Mouse (Mus musculus) cerebellum, postnatal 10 days (tissue): ENCODE measurements at regions not wholly inside any gene's neighbourhood (a gene's known extent, or its start where the extent isn't known, plus 50 kb on each side); places are given as distances from the start of the nearest gene placed in this dataset.

Experiments used
- DNase-seq, 2 experiments: peaks; one replicate each; pipeline ENCODE4 v3.0.0; 2021; ENCODE audit warnings: mixed read lengths in 2 of 2

DNA sequence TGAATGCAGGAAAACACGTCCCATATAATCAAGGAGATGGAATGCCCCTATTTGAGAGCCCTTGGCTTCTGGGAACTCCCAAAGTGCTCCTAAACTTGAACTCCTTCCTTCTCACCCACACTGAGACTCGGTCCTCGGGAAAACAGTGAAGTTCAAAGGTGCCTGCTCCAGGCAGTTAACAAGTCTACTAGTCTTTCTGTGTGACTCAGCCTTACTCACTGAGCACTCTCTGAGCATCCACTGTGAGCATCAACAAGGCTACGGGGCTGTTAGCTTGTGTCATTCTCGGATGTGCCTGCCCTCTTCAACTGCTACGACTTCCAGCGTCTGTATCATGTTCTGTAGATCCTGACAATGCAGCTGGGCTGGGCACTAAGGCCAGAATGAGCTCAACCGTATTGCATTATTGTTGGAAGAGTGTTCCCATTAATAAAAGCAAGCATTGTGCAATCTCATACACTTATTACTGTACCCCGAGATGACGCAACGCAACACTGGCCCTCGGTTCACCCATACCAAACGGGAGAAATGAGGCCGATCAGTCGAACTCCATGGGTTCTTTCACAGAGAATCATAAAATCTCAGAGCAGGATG lies 96.1 kb upstream of the Egr2 start:
- DNase-seq = no peak

DNA sequence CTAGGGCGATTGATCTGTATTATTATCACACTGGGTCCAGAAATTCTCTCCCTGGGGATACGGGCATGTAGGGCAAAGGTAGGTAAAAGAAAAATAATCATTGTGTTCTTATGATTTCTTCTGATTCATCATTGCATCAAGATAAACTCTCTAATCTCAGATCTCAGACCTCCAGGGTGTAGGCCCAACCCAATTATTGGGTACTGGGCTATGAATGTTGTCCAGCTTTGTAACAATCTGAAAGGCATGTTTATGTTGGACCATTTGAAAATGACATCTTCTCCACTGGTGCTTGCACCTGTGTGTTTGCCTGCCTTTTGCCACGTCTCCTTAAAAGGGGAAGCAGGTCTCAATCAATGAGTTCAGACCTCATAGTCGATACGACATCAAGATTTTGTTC lies 95.4 kb upstream of the Egr2 start:
- DNase-seq = no peak

DNA sequence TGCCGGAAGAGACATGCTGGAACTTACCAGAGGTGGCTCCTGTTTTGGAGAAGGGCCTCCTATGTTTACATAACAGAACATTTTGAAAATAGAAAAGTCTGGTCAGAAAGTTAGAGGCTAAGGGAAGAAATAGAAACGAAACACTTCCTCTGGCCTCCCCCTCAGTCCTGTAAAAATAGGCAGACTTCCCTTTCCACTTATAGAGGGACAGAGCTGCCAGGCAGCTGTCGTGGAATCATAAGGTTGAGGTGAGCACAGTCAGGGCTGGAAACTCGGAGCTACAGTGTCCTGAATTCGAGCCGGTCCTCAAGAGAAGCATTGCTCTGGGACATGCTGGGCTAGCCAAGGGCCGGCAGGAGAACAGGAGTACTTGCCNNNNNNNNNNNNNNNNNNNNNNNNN lies 94.0 kb upstream of the Egr2 start:
- no peak for DNase-seq

DNA sequence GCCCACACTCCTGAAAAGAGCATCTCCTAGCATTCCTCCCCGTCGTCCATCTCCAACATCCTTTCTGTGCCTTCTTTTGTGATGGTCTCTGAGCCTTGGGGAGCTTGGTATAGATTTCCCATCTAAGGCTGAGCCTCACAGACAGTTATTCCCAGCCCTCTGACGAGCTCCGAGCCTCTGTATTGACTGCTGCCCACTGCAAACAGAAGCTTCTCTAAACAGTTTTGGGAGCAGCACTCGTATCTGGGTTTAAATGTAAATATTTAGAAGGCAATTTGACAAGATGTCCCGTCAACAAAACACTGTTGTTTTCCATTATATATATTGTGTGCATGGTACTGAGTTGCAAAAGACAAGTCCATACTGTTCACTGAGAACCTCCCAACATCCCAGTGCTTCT lies 86.4 kb upstream of the Egr2 start:
- DNase-seq = no peak

DNA sequence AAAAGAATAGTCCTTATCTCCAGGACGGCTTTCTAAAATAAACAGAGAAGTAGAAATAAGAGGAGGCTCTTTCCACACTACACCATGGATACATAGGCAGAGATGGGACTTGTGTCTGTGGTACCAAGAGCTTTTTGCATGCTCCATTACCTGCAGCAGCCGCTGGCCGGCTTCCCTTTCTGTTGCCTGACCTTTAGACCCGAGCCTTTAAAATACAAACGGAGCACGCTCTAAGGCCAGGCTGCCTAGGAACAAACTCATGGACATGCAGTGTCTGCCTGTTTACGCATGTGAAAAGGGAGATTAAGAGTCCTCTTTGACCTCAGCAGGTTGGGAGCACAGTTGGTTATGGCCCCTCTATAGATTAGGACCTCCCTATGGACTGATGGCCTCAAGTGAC lies 81.1 kb upstream of the Egr2 start:
- DNase-seq = no peak

DNA sequence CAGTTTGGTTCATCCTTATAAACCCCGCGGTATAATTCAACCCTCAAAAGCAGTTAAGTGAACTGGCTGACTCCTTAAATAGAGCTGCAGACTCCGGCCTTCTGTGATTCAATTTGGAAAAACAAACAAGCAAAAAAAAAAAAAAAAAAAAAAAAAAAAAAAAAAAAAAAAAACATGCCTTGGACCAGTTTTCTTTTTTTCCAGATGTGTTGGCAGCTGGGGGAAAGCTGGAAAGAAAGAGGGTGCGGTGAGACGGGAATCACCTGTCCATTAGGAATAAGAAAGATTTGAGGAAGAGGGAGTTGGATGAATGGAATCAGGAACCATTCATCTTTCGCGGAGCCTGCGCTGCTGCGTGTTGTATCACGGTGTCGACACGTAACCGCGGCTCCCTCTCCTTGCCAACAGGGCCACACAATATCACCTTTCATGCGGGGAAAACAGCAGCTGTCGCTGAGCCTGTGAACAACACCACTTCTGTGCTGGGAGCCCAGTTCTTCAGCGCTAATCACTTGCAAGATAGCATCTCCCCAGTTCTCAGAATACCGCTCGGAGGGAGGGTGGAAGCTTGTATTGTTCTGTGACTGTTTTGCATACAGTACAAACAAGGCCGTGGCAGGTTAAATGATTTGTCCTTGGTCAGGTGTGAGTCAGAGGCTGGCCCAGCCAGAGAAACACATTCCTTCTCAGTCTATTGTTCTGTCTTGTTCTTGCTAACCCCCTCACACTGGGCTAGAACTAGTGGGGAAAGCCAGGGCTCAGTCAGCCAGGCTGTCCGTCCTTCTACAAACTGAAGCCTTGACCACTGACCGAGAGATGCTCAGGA lies 76.6 kb upstream of the Egr2 start:
- DNase-seq = no peak

DNA sequence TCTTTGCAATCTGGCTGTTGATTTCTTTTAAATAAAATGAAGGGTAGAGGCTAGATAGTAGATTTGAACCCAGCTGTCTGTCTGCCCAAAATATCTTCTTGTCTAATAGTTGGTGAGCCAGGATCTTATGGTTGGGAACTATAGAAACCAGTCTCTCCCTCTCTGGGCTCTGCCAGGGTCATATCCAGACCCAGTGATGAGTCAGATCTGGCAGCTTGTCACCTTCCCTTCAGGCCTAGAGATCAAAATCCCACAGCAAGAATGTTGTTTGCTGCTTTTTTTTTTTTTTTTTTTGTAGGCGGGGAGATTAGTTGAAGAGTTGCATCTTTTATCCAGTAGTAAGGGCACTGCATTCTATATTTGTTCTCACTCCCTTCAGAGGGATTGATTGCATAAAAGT lies 74.0 kb upstream of the Egr2 start:
- DNase-seq = no peak

DNA sequence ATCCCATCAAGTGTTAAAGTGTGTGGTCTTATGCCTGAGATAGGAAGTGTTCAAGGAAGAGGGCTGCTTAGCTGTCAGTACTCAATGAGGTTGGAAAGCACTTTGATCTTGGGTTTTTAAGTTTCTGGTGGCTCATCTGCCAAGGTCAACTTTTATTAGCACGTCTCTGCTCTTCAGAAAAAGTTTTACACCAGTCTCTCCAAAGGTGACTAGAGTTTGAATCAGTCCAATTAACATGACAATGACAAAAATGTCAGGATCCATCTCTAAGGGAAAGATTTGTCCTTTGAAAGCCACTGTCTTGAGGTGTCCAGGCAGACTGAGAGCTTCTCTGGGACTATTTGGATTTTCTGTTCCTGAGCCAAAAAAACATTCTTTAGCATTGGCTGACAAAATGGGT lies 73.4 kb upstream of the Egr2 start:
- no peak for DNase-seq

DNA sequence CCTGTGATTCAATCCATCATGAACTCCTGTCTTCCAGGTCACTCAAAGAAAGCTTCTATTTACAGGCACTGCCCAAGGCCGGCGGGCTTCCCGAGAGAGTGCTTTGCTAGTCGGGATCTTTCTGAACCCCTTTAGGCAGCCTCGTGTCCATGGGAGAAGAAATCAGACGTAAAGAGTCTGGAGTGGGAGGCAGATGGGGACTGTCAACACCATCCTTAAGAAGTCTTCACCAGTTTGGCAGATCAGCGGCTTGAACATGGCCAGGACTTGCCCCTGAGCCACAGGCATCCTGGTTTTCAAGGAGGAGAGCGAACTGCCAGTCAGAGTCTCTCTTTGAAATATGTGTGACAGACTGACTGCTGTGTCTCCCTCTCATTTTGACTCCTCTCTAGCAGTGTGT lies 66.6 kb upstream of the Egr2 start:
- peak; percentile 8 to 12 for DNase-seq

DNA sequence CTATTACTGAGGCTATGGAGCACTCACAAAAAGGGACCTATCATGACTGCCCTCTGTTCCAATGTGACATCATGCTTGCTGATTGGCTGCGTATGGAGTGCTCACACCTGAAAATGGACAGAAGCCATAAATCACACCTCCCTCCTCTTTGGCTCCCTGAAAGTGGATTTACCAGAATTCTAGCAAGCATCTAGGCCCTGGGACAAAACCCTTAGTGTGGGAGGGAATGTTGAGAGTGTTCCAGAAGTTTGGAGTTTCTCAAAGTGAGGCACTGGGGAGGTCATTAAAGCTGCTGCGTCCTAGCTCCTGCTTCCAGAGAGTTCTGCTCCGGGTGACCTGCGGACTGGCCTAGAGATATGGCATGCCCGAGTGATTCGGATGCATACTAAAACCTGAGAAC lies 62.3 kb upstream of the Egr2 start:
- no peak for DNase-seq

DNA sequence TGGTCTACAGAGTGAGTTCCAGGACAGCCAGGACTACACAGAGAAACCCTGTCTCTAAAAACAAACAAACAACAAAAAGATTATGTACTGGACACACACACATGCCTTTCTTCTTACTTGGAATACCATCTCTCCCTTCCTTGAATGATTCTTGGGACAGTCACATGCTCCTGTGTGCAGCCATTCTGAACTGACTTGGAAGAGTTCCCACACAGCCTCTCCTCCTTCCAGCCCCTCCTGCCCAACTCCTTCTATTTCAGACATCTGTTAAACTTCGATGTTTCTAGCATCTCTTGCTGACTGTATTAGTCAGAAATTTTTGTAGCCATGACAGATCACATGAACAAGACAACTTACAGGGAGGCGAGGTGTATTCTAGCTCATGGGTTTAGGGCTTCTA lies 60.9 kb upstream of the Egr2 start:
- peak in 1 of 2 experiments; percentile 11 for DNase-seq

DNA sequence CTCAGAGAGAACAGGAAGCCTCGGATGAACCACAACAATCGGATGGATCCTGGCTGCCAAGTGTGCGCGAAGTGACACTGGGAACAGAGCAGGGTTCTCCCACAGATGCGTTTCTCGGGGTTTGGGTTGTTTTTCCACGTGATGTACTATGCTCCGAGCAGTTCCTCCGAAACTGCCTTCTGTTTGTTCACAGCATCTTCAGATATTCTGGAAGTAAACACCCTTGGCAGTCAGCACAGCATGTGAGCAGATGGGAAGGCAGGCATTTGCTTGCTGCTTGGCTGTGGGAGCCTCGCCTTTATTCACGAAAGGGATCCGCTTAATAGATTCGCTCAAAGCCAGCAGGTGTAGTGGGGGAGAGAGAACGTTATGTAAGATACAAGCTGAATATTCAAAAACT lies 53.0 kb upstream of the Egr2 start:
- peak; percentile 49 to 57 for DNase-seq

DNA sequence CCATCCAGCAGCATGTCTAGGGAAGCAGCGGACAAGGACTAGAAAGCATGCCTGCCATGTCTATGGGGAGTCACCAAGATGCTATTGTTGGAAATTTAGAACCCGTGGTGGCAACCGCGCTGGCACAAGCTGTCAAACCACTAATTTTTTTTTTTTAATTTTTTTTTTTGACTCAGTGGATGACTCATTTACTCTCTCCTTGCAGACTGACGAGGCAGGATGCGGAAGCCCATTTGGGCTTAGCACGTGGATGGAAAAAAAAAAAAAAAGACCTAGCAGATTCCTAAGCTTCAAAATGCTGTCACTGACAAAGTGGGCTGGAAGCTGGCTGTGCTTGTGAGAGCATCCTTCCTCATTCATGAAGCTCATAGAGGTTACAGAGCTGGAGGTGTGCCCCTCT lies 51.9 kb upstream of the Egr2 start:
- DNase-seq = no peak

DNA sequence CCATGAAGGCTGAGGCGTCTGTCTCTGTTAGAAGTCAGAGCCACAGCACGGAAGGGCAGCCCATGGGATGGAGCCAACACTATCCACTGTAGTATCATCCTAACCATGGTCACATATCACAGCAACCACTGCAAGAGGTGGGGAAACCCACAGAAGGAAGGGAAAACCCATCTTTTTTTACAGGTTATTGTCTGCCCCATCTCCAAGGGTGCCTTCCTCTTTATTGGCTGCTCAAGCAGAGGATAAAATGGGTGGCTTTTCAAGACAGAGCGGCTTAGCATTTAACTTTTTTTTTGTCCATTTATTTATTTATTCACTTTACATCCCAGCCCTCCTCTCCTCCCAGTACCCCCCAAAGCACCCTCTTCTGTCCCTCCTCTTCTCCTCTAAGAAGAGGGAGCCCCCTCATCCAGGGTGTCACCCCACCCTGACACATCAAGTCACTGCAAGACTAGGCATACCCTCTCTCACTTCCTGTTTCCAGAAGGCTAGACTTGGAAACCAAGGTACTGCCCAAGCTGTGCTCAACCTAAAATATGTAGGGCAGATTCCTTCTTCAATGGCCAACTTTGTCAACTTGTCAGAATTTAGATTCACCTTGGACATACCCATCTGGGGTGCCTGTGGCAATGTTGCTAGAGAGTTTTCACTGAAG lies 51.1 kb upstream of the Egr2 start:
- DNase-seq = no peak
